Mouse (Mus musculus): Measurements from ENCODE around the gene Gm21650.
"Not testable (repeated sequence)": the region's sequence is repeated elsewhere in the genome, so short reads cannot be mapped to it uniquely, and the experiment has no call there.

The Gm21650 gene

DNA sequence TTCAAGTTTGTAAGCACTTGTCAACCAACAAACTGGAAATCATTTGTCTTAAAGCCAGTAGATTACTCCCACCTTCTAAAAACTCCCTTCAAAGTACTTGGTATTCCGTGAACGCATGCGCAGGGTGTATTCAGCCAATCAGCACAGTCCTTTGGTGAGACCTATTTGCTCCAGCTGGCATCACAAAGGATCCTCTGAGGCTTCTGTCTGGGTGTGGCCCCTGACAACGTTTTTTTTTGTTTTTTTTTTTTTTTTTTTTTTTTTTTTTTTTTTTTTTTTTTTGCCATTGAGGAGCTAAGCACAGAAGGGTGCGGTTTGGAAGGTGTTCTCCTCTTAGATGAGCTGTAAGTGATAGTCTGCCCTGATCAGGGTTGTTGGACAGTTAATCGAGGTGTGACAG lies at the start of gene Gm21650:
Gene Gm21650, plus strand, starts transcription at position 301 of the 400 bp plus-strand sequence.
- not testable (repeated sequence) for DNase-seq (ENCODE audit: low read depth)
